Mouse (Mus musculus) heart, embryonic 16.5 days (tissue): ENCODE results near the gene Pex7. TPM values are rescaled to one million over a fixed set of nuclear protein-coding genes. Genes with fewer than 3 reads are reported as not detected.
A peak's percentile ranks its signal among the peaks of the same experiment; 100 is the strongest.

ENCODE experiments used
- ATAC-seq: fragments of 200-750 bp; cut with Nextera tagmentation; replicated peaks from 2 replicates; pipeline ENCODE4 v1.8.0; 2017; ENCODE audit warnings: moderate number of reproducible peaks; ENCODE audit not compliant: insufficient read depth, low FRiP score; ENCODE audit errors: extremely low read depth
- H3K27ac ChIP-seq: fragments of 300-500 bp; sonication (generic); 2 replicates; pipeline ENCODE4 v1.5.1; 2014; ENCODE audit warnings: mild to moderate bottlenecking, low read length, control low read depth, moderate library complexity
- H3K27me3 ChIP-seq: fragments of 300-500 bp; sonication (generic); 2 replicates; pipeline ENCODE4 v1.6.1; 2014; ENCODE audit warnings: low read length, mixed read lengths; ENCODE audit not compliant: control insufficient read depth, insufficient read depth
- H3K36me3 ChIP-seq: fragments of 300-500 bp; sonication (generic); 2 replicates; pipeline ENCODE4 v1.6.1; 2014; ENCODE audit not compliant: control insufficient read depth, insufficient read depth
- H3K4me1 ChIP-seq: fragments of 300-500 bp; sonication (generic); 2 replicates; pipeline ENCODE4 v1.6.1; 2014; ENCODE audit warnings: low read length, mixed read lengths; ENCODE audit not compliant: control insufficient read depth, insufficient read depth
- H3K4me2 ChIP-seq: fragments of 300-500 bp; sonication (generic); 2 replicates; pipeline ENCODE4 v1.6.1; 2014; ENCODE audit warnings: low read depth, mild to moderate bottlenecking, control low read depth, low read length
- H3K4me3 ChIP-seq: fragments of 300-500 bp; sonication (generic); 2 replicates; pipeline ENCODE4 v1.5.1; 2014; ENCODE audit warnings: mild to moderate bottlenecking, control low read depth, low read length
- H3K9ac ChIP-seq: fragments of 300-500 bp; sonication (generic); 2 replicates; pipeline ENCODE4 v1.6.1; 2014; ENCODE audit warnings: low read length, control low read depth
- H3K9me3 ChIP-seq: fragments of 300-500 bp; sonication (generic); replicated peaks from 2 replicates; pipeline ENCODE4 v1.6.1; 2016; ENCODE audit warnings: low read length; ENCODE audit not compliant: control insufficient read depth
- WGBS: fragments of 180-500 bp; shearing (Covaris S2); extraction: QIAGEN DNeasy Blood & Tissue Kit; methylation state at CpG from one replicate; pipeline ENCODE4 v1.1.7; 2014; 5-methylcytosine and 5-hydroxymethylcytosine counted together
- polyA plus RNA-seq: library from polyadenylated mRNA; unstranded; fragments of >200 nt; fragmentation: Nextera tagmentation; extraction: Ambion mirVana; gene quantifications from 2 replicates; pipeline ENCODE4 v1.2.1, GENCODE M21; 2015

Pex7 gene
- polyA plus RNA-seq, 1 experiment from 2014 or later: 41.4 TPM

- 84% methylated on average over 6 of the region's 6 CpGs for WGBS
Measured at GRCm38 (mm10) chr10:19946644-19947043, 39.2 kb upstream of the Pex7 start.

GRCm38 (mm10) chr10:19945651-19946050 lies 38.2 kb upstream of the Pex7 start:
- no peak for ATAC-seq
- H3K9ac ChIP-seq: no peak overlapping the region
- WGBS: 72% methylated on average over 7 of the region's 7 CpGs

More at GRCm38 (mm10) chr10:19946644-19947043, 39.2 kb upstream of the Pex7 start:
- Histone ChIP-seq H3K9me3 (no peaks in the 10 kb centered on the region; the same call in 1 of the 2 replicates), H3K4me1 (0 out of 2 replicates have a peak, but pooled peaks cover 4% of the 10 kb centered on the region), H3K27ac (no peak overlapping the region), H3K4me3 (no peak overlapping the region), H3K9ac (no peak overlapping the region), H3K36me3 (no peaks in the 10 kb centered on the region), H3K27me3 (no peaks in the 10 kb centered on the region), H3K4me2 (no peak overlapping the region)
- no peak for ATAC-seq

GRCm38 (mm10) chr10:19942621-19943020 lies 35.1 kb upstream of the Pex7 start:
- ATAC-seq: no peak
- Histone ChIP-seq H3K27me3 (no peaks in the 10 kb centered on the region), H3K27ac (no peak overlapping the region), H3K4me3 (no peak overlapping the region), H3K36me3 (no peaks in the 10 kb centered on the region), H3K9ac (no peak overlapping the region), H3K4me1 (peaks cover 36% of the 10 kb centered on the region), H3K9me3 (no peaks in the 10 kb centered on the region), H3K4me2 (no peak overlapping the region)
- 90% methylated on average over 3 of the region's 3 CpGs for WGBS

More at GRCm38 (mm10) chr10:19945651-19946050, 38.2 kb upstream of the Pex7 start:
- no peaks in the 10 kb centered on the region for H3K27me3 ChIP-seq
- no peak overlapping the region for H3K4me3 ChIP-seq
- H3K36me3 ChIP-seq: no peaks in the 10 kb centered on the region
- H3K4me2 ChIP-seq: no peak overlapping the region
- H3K27ac ChIP-seq: no peak overlapping the region
- H3K9me3 ChIP-seq: no peaks in the 10 kb centered on the region
- peaks cover 12% of the 10 kb centered on the region for H3K4me1 ChIP-seq

- Histone ChIP-seq H3K9ac (no peak overlapping the region), H3K27ac (no peak overlapping the region), H3K4me2 (no peak overlapping the region), H3K9me3 (no peaks in the 10 kb centered on the region), H3K27me3 (no peaks in the 10 kb centered on the region), H3K4me1 (peaks cover 38% of the 10 kb centered on the region), H3K36me3 (no peaks in the 10 kb centered on the region), H3K4me3 (no peak overlapping the region)
- WGBS: 76% methylated on average over 9 of the region's 9 CpGs
- no peak for ATAC-seq
Measured at GRCm38 (mm10) chr10:19941914-19942313, 34.4 kb upstream of the Pex7 start.

GRCm38 (mm10) chr10:19941063-19941462 lies 33.6 kb upstream of the Pex7 start:
- H3K36me3 ChIP-seq: no peaks in the 10 kb centered on the region
- no peaks in the 10 kb centered on the region for H3K27me3 ChIP-seq
- H3K9ac ChIP-seq: 0 out of 2 replicates have a peak overlapping the region, but pooled peaks have one; percentile 11
- ATAC-seq: 0 out of 2 replicates have a peak, but pooled peaks have one; percentile 43
- H3K4me2 ChIP-seq: peak overlapping the region; percentile 13; the same call in 1 of the 2 replicates
- no peak overlapping the region for H3K4me3 ChIP-seq
- H3K9me3 ChIP-seq: no peaks in the 10 kb centered on the region
- peak overlapping the region; percentile 67 for H3K27ac ChIP-seq
- H3K4me1 ChIP-seq: peaks cover 40% of the 10 kb centered on the region
- WGBS: 15% methylated on average over 6 of the region's 6 CpGs

- H3K9me3 ChIP-seq: no peaks in the 10 kb centered on the region
- 71% methylated on average over 8 of the region's 8 CpGs for WGBS
- peaks cover 40% of the 10 kb centered on the region for H3K4me1 ChIP-seq
- H3K4me3 ChIP-seq: no peak overlapping the region
- H3K36me3 ChIP-seq: no peaks in the 10 kb centered on the region
- ATAC-seq: no peak
- H3K4me2 ChIP-seq: no peak overlapping the region
- no peaks in the 10 kb centered on the region for H3K27me3 ChIP-seq
- peak overlapping the region; percentile 64 for H3K27ac ChIP-seq
- H3K9ac ChIP-seq: 0 out of 2 replicates have a peak overlapping the region, but pooled peaks have one; percentile 23
Measured at GRCm38 (mm10) chr10:19940626-19941025, 33.1 kb upstream of the Pex7 start.

- H3K4me3 ChIP-seq: no peak overlapping the region
- peaks cover 37% of the 10 kb centered on the region for H3K4me1 ChIP-seq
- H3K27me3 ChIP-seq: no peaks in the 10 kb centered on the region
- no peak overlapping the region for H3K9ac ChIP-seq
- H3K9me3 ChIP-seq: no peaks in the 10 kb centered on the region
- WGBS: 79% methylated on average over 7 of the region's 7 CpGs
- H3K36me3 ChIP-seq: no peaks in the 10 kb centered on the region
- no peak for ATAC-seq
- H3K4me2 ChIP-seq: no peak overlapping the region
- H3K27ac ChIP-seq: peak overlapping the region; percentile 7; the same call in 1 of the 2 replicates
Measured at GRCm38 (mm10) chr10:19940127-19940526, 32.6 kb upstream of the Pex7 start.

- peaks cover 37% of the 10 kb centered on the region for H3K4me1 ChIP-seq
- H3K9ac ChIP-seq: no peak overlapping the region
- H3K27me3 ChIP-seq: no peaks in the 10 kb centered on the region
- H3K9me3 ChIP-seq: no peaks in the 10 kb centered on the region
- WGBS: 47% methylated on average over 8 of the region's 8 CpGs
- no peaks in the 10 kb centered on the region for H3K36me3 ChIP-seq
- 0 out of 2 replicates have a peak overlapping the region, but pooled peaks have one; percentile 25 for H3K27ac ChIP-seq
- no peak overlapping the region for H3K4me3 ChIP-seq
- ATAC-seq: 0 out of 2 replicates have a peak, but pooled peaks have one; percentile 4
- no peak overlapping the region for H3K4me2 ChIP-seq
Measured at GRCm38 (mm10) chr10:19939282-19939705, 31.8 kb upstream of the Pex7 start.

- Histone ChIP-seq H3K4me3 (no peak overlapping the region), H3K9ac (no peak overlapping the region), H3K27me3 (no peaks in the 10 kb centered on the region), H3K27ac (no peak overlapping the region), H3K4me2 (no peak overlapping the region), H3K4me1 (peaks cover 37% of the 10 kb centered on the region), H3K36me3 (no peaks in the 10 kb centered on the region), H3K9me3 (no peaks in the 10 kb centered on the region)
- WGBS: 74% methylated on average over 6 of the region's 6 CpGs
- no peak for ATAC-seq
Measured at GRCm38 (mm10) chr10:19938738-19939137, 31.2 kb upstream of the Pex7 start.
